Mouse (Mus musculus) urinary bladder, postnatal 10 days (tissue): ENCODE data around the gene Msi2.

Experiments used
- DNase-seq: peaks from one replicate; pipeline ENCODE4 v3.0.0; 2022; ENCODE audit warnings: low spot score

The Msi2 gene

DNA sequence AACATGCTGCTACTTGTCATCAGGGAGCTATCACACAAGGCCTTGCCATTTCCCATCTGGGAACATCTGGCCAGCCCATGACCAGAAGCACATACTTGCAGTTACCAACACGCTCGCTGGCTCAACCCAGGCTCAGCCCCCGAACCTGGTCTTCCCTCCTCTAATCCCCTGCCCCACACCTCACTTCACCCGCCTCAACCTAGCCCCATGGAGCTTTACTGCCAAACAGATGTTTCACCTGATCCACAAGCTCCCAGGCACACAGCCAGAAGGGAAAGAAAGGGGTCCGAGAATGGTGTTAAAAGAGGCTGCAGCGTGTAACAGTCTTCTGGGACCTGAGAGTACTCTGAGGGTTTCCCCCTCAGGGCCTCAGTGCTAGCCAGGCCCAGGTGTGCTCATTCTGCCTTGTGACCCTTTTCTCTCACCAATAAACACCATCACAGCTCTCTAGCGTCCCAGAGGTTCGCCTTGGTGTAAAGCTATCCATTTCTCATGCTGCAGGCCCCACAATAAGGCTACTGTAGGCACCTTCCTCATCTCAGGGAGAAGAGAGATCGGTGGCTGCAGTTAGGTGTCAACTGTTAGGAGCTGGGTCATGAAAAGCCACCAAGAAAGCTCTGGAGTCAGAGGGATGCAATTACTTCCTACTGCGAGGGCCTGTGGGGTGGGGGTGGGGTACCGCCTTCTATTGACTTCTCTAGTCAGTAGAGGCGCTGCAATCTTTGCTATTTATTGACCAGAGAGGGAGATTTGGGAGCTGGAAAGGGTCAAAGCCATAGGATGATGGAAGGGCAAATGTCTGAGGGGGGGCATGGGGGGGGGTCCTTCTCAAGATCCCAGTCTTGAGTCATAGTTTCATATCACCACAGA, 276.2 kb downstream of the Msi2 start:
- no peak for DNase-seq

- DNase-seq: no peak
Measured at GRCm38 (mm10) chr11:88438659-88439058, 279.7 kb downstream of the Msi2 start.

GRCm38 (mm10) chr11:88436596-88436995, 281.7 kb downstream of the Msi2 start:
- no peak for DNase-seq

- DNase-seq: no peak
Measured at GRCm38 (mm10) chr11:88435543-88435942, 282.8 kb downstream of the Msi2 start.

GRCm38 (mm10) chr11:88431363-88432269, 286.7 kb downstream of the Msi2 start:
- no peak for DNase-seq

DNA sequence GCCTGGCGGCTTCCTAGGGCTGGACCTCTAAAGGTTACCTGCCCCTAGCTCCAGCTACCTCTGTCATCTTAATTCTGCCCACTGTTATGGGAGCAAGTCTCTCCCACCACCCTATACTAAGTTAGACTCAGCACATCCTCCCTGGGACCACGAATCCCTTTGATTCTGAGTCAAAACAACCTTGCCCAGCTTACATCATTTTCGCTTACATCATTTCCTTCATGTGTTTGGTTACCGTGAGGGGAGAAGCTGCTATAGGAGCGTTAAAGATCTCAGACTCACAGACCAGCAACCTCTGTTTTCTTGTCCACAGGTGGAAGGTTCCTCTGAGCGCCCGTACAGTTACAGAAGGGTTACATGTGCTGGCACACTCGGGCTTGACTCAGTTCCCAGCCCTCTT, 288.0 kb downstream of the Msi2 start:
- DNase-seq: no peak

GRCm38 (mm10) chr11:88429680-88430079, 288.6 kb downstream of the Msi2 start:
- no peak for DNase-seq

GRCm38 (mm10) chr11:88425631-88426101, 292.6 kb downstream of the Msi2 start:
- no peak for DNase-seq

DNA sequence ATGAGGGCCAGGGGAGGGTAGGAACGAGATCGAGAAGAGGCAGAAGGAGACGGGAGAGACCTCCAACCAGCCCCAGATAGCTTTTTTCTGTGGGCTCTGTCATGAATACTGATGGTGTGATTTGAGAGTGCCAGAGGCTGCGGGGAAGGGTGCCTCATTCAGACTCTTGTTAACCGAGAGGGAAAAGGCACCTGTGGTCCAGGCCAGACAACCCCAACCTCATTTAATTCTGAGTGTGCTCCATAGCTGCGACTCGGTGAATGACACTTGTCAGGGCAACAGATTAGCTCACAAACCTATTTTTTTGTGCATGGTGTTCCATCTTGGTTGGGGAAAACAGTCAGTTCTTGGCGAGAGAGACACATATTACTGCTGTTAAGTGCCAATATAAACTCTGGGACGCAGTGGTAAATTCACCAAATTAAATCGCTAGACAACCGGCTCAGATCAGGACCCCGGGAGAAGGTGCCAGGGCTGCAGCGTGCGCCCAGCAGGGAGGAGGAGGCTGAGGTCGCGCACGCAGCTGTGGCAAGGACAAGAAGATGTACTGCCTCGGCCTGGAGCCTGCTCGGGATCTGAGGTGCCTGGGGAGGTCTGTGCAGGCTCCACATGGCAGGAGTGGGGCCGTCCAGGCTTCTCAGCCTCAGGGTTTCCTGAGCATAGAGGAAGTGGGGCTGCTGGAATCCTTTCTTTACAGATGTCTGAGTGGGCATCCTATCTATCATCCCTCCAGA, 294.1 kb downstream of the Msi2 start:
- DNase-seq: no peak

DNA sequence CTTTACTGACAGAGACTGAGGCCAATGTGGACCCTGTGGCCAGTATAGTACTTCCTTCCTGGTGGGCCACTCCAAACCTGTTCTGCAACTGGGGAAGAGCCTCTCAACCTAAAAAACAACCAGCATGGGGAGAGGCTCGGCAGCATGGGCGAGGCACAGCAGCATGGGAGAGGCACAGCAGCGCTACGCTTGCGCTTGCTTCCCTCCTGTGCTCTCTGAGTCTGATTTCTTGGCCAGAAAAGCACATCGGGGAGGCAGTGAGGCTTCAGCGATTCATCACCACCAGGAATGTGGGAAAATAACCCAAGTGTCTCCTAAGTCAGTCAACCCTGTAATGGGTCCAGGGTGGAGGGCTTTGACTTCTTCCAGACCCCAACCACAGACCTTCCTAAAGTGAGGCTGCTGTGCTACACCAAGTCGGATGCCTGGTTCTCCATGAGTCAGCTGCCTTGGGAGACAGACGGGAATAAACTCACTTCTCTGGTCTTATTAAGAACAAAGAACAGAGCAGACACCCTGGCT, 297.2 kb downstream of the Msi2 start:
- DNase-seq: no peak

GRCm38 (mm10) chr11:88419657-88420366, 298.5 kb downstream of the Msi2 start:
- no peak for DNase-seq

- no peak for DNase-seq
Measured at GRCm38 (mm10) chr11:88419064-88419463, 299.2 kb downstream of the Msi2 start.

GRCm38 (mm10) chr11:88414157-88414870, 304.0 kb downstream of the Msi2 start:
- no peak for DNase-seq

GRCm38 (mm10) chr11:88412423-88413094, 305.8 kb downstream of the Msi2 start:
- DNase-seq: peak; percentile 28

DNA sequence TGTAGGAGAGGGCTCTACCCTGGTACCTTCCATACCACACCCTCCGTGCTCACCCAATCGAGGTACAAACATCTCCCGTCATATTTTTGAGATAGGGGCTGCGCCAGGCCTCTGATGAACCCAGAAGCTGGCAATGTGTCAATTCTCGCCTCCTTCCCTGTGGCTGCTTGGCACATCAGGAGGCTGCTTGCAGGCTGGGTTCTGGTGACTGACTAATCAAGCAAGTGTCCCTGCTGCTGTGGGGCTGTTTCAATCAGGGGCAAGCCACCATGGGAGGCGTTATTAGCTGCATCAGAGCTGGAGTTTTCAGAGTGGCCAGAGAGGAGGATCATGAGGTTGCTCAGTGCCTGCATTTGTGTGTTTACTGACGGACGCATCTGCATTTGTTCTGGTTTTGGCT, 310.0 kb downstream of the Msi2 start:
- DNase-seq: no peak

GRCm38 (mm10) chr11:88406408-88406915, 311.9 kb downstream of the Msi2 start:
- no peak for DNase-seq

GRCm38 (mm10) chr11:88404816-88405613, 313.3 kb downstream of the Msi2 start:
- no peak for DNase-seq

DNA sequence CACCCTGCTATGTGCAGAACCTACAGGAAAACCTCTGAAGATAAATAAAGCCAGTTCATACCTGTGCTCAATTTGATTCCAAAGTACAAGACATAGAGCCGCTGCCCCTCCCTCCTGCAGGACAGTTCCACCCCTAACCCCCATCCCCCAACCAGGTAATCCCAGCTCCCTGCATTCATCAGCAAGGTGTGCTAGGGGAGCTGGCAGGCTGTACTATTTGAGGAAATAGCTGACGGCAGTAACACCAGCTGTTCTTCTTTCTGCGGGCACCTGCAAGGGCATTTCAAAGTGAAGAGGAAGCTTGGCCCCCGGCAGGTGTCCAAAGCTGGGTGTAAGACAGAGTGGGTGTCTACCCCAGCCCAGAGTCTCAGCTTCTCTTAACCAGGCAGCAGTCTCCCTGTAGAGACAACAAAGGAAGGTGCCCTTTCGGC, 314.1 kb downstream of the Msi2 start:
- DNase-seq: no peak

- no peak for DNase-seq
Measured at GRCm38 (mm10) chr11:88402290-88402689, 316.0 kb downstream of the Msi2 start.
